Mouse (Mus musculus): Measurements from ENCODE around the gene Ube2l6.

DNA sequence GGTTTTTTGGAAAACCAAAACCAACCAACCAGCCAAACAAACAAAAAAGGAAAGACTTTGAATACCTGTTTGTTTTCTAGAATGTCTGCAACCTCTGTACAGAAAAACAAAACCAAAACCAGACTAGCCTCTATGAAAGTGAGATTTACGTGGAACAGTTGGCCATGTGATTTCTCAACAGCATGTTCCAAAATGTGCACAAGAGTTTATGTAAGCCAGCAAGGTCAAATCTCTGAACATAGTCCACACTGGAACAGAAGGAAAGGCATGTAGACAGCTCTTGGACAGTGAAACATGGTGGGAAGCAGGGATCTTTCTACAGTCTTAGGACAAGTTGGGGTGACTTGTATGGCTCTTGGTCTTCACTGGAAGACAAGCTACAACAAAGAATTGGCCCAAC, 36.8 kb upstream of the Ube2l6 start:
- TF ChIP-seq MAX (IDR thresholded peaks at IDR 0.05; ENCODE audit: low read length), result no peak
- TF ChIP-seq CTCF (conservative IDR thresholded peaks at IDR 0.05 in 1 of 2, IDR thresholded peaks at IDR 0.05 in 1 of 2; ENCODE audit: low read depth in 2 of 2, low read length in 2 of 2), result no peak
- no peak for TF ChIP-seq ZMIZ1 (IDR thresholded peaks at IDR 0.05; ENCODE audit: low read depth, low read length)

Measured in CH12.LX (cell line).